Mouse (Mus musculus) central nervous system, embryonic 18 days (tissue): ENCODE results near the gene Rabepk. TPM values are rescaled to one million over a fixed set of nuclear protein-coding genes. Genes with fewer than 3 reads are reported as not detected.

ENCODE experiments used
- polyA plus RNA-seq: library from polyadenylated mRNA; depleted of rRNA; stranded (reverse); fragments of >200 nt; gene quantifications from 2 replicates; pipeline ENCODE4 v1.2.3, GENCODE M21; 2012; rRNA removed

Rabepk gene
- 20.7 and 21.5 TPM in 2 replicates for polyA plus RNA-seq

DNA sequence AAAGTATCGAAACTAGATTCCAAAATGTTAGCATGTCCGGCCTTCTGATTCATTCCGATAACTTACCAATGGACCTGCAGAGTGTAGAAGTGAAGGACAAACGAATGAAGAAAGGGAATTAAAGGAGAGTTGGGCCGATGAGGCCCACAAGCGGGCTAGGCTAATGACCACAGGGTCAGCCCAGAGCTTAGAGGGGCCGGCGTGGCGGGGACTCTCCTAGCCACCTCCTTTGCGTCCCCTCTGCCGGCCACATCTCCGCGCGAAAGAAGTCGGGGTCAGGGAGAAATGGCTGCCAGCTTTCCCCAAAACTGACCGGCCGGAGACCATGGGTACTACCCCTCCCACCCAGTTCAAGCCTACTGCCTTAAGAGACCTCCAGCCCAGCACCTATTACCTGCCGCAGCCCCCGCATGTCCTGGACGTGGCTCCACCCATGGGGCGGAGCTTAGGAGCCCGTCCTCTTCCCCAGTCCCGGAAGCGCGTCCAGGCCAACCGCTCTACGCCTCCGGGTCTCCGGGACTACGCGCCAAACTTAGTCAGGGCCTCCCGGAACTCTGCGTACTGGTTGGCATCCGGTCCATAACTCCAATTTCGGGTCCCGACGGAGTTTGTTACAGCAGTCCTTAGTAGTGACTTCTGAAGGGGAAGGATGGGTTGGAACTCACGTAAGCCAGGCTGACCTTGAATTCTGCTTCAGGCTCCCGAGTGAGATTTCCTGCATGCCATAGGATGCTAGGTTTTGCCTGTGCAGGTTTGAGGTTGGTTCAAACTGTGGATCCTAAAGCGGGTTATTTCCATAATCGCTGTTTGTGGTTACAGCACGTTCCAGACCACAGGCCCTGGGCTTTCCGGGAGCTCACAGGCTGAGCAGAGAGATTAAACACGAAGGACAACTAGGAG, at the start of gene Rabepk:
Gene Rabepk (minus strand): TSS at position 556 of the 900 bp plus-strand sequence.

DNA sequence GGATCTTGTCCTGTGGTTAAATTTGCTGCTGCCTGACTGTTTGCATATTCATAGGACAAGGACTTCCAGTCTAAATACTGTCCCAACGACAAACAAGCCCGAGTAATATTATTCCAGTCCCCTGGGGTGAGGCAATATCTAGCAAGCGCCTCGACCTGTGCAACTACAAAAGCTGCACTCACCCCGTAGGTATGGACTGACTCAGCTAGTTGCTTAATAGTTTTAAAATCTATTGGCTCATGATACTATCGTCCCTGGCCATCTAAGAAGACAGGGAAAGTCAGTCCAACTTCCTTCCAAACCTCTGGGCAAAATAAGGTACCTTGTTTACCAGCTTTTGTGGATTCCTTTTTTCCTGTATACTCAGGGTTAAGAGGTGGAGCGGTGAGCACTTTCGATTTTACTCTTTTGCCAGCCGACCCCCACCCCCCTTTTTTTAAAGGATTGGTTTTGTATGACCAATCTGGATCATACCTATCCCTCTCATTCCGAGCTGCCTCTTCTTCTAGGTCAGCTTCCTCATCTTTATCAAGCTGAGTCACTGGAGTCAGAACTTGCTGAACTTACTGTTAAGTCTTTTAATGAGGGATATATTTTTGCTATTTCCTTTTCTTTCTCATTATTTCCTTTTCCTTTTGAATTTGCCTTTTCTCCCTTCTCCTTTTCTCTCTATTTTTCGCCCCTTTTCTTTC, 33.2 kb upstream of the Rabepk start, which contains the start of gene Gm34653:
Gene Gm34653 (plus strand): TSS at position 242 of the 692 bp plus-strand sequence.

DNA sequence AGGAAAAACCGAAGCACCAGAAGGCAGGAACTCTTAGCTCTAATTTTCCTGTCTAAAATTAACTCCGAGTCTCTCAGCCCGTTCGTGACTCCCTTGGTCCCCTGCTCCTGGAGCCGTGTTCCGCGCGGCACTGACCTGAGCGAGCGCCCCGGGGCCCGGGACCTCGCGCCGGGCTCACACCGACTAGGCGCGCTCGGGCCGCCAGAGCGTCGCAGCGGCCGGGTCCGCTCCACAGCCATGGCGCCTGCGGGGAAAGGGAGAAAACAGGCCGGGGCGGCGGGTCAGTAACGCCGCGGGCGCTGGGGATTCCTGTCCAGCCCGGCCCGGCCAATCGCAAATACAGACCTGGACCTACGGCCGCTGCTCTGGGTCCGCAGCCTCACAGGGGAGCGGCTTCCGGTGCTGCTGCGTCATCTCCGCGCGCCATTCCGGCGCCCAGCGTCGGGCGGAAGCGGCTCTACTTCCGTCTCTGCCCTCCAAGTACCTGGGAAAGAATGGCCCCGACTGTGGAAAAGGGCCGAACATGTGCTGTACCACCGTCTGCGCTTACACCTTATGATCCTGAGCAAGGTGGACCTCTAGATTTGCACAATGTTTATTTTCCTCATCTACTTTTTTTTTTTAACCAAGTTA, 26.2 kb upstream of the Rabepk start, which contains the start of gene Fbxw2:
Gene Fbxw2 (minus strand): TSS at position 485 of the 633 bp plus-strand sequence.

DNA sequence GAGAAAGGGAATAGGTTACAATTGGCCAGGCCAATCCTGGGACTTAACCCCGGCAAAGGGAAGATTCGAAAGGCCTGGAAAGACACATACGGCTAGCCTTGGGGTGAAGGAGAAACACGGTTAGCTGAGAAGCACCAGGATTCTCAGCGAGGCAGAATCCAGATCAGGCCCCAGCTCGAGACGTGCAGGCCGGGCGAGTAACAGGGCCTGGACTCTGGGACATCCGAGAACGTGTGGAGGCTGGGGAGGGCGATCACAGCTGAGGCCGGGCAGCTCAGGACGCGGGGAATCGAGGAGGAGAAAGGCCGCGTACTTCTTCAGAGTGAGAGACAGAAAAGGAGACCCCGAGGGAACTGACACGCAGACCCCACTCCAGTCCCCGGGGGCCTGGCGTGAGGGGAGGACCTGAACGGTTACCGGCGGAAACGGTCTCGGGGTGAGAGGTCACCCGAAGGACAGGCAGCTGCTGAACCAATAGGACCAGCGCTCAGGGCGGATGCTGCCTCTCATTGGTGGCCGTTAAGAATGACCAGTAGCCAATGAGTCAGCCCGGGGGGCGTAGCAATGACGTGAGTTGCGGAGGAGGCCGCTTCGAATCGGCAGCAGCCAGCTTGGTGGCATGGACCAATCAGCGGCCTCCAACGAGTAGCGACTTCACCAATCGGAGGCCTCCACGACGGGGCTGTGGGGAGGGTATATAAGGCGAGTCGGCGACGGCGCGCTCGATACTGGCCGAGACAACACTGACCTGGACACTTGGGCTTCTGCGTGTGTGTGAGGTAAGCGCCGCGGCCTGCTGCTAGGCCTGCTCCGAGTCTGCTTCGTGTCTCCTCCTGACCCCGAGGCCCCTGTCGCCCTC, 28.1 kb downstream of the Rabepk start, which contains the start of gene Hspa5:
Gene Hspa5 (plus strand): TSS at position 603 of the 859 bp plus-strand sequence.

DNA sequence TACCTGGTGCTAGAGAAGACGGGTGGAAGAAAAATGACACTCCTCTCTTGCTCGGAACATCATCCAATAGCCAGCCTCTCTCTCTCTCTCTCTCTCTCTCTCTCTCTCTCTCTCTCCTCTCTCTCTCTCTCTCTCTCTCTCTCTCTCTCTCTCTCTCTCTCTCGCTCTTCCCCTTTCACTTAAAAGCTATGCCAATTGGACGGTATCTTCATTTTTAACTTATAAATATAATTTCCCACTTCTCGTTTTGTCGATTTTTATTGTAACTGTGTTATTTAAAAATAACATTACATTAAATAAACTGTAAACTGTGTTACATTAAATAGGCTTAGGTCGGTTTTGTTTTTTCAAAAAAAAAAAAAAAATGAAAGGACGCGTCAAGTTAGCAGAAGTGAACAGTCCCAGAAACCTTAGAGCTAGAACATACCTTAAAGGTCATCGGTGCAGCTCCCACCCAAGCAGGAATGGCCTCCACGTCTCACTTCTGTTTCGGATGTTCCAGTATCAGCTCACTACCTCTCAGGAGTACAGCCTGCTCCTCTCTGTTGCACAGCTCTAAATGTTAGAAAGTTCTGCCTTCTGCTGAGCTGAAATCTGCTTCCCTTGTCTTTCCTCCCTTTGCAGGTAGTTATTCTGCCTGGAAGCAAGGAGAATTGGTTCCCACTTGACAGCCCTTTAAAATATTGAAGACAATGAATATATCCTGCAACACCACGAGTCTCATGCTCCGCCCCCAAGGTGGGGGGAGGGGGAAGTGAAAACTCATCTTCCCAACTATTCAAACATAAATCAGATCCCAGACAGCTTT, 45.0 kb downstream of the Rabepk start, which contains the start of gene Gapvd1:
Gene Gapvd1 (minus strand): TSS at position 682 of the 808 bp plus-strand sequence.

Other genes starting within 250 kb of the Rabepk start
- 45.3 and 51.1 TPM in 2 replicates for gene Gapvd1, start 44.7 kb downstream of the Rabepk start, polyA plus RNA-seq
- gene Hspa5, start 27.9 kb downstream of the Rabepk start, polyA plus RNA-seq = 346 and 362 TPM in 2 replicates
- gene Fbxw2, start 26.4 kb upstream of the Rabepk start, polyA plus RNA-seq = 83.4 and 89.2 TPM in 2 replicates
- gene Gm34653, start 33.1 kb upstream of the Rabepk start, polyA plus RNA-seq = 0.08 and 0.09 TPM in 2 replicates
- gene Cutal, start 74.5 kb upstream of the Rabepk start, polyA plus RNA-seq = 0.21 and 0.25 TPM in 2 replicates
- 52.9 and 60.5 TPM in 2 replicates for gene Psmd5, start 75.1 kb upstream of the Rabepk start, polyA plus RNA-seq
- gene Phf19, start 114.1 kb upstream of the Rabepk start, polyA plus RNA-seq = 2.8 and 3.6 TPM in 2 replicates
- gene Traf1, start 161.9 kb upstream of the Rabepk start, polyA plus RNA-seq = 4.1 and 4.2 TPM in 2 replicates